Mouse (Mus musculus) gastrocnemius, adult 8-10 months (tissue): ENCODE measurements around the gene Nt5c3. TPM values are rescaled to one million over a fixed set of nuclear protein-coding genes. Genes with fewer than 3 reads are reported as not detected.

Source experiments
- DNase-seq, 2 experiments: peaks; one replicate each; pipeline ENCODE4 v3.0.0; 2022; ENCODE audit warnings: low spot score in 2 of 2
- total RNA-seq, 4 experiments: library from RNA; stranded (reverse); gene quantifications; 2 replicates each; pipeline ENCODE4 v1.2.4; 2022

Nt5c3 gene
- total RNA-seq, 4 experiments from 2014 or later = 42.6 to 57.6 (median 54.1) TPM

DNA sequence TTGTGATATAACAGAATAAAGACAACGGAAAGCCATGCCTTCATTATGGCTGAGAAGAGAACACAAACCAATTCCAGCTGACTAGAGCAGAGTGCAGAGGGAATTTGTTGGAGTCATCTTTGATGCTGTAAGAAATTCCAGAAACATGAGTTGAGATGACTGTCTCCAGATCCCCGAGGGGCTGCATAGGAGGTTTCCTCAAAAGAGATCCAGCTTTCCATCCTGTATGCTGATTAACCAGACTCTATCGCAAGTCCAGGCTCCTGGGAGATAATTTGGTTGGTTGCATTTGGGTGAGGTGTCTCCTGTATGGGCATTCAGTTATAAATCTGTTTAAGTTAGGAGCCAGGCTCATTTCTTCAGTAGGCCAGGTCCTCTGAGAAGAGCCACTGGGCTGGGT, 86.1 kb downstream of the Nt5c3 start:
- no peak for DNase-seq

DNA sequence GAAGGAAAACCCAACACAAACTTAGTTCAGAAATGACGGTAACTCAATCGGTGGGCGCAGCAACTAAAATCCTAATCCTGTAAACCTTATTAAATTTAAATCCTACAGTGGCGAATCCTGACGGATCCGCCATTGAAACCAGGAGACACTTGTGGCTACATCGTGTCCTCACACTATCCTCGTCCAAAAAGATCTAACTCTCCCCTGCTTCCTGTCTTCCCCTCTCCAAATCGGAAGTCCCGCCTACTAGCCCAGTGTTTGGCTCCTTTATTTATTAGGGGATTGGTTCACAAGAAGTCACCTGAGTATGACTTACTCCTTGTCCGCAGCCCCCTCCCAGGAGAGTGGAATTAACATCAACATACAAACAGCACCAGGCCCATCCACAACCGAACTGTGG, 86.6 kb downstream of the Nt5c3 start:
- DNase-seq = no peak

DNA sequence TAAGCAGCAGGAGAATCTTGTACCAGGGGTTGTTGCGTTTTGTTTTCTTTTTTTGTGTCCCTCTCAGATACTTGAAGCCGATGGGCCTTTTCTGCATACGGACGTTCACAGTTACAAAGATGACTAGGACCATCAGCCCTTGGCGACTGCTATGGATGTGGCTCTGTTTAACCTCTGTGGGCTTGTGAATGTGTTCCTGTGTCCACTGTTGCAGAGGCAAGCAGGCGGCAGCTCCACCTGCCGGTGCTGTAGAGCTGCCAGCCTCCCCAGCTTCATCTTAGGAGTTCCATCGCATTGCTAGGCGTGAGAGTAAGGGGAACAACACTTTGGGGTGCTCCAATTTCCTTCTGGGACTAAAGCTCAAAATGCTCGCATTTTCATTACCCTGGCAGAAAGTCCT, 88.2 kb downstream of the Nt5c3 start:
- no peak for DNase-seq

DNA sequence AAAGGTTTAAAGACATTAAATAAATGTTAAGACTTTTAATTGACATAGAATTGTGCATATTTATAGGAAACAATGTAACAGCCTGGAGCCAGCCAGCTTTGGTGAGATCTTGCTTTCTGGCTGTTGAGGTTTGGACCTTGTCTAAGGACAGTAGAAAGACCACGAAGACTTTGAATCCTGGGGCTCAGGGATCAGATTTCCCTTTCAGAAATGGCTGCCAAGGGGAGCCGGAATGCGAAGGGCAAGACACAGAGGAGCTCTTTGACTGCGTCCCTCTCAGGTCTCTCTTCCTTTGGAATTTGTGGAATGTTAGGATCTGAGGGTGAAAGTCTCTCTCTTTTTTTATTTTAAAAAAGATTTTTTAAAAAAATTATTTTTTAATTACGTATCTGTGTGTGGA, 89.0 kb downstream of the Nt5c3 start:
- no peak for DNase-seq

DNA sequence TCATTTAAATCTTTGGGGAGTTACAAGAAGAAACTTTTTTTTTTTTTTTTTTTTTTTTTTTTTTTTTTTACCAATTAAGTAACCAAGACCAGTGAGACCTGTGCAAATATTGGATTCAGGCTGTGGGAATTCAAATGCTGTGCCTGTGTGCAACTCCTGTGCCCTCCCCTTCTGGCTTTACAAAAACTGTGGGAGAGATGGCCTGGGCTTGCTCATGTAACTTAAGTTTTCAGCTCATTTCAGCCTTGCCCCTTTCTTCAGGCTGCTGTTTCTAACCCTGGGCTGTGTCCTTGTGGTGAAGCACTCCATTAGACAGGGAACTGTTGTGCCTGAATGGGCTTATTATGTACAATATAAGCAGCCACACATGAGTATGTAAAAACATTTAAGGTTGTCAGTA, 90.9 kb downstream of the Nt5c3 start:
- DNase-seq = no peak

DNA sequence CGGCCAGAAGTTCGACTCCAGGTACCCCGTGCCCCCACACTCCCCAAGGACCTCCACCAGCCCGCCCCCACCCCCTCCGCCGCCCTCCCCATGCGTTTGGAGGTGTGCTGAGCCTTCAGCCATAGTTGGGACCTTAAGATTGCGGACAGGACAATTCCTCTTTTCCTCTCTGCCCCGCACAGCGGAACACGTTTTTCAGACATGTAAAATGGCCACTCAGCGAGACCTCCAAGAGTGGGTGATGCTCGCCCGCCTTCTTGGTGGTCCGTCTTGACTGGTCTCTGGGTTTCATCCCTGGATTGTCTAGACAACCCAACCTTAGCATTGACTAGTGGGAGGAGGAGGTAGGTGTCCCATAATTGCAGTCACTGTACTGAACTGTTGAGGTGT, 91.3 kb downstream of the Nt5c3 start:
- DNase-seq = no peak

Other genes with a start within 250 kb of the Nt5c3 start
- 10 to 100 TPM in 3 of 4 experiments, 1 to 10 TPM in 1; 8.4 to 16.6 (median 14.0) TPM for gene Lsm5, start 219.2 kb downstream of the Nt5c3 start, total RNA-seq
- gene Avl9, start 209.0 kb downstream of the Nt5c3 start, total RNA-seq = 1 to 10 TPM; 2.5 to 5.7 (median 3.3) TPM
- 10 to 100 TPM; 22.5 to 29.1 (median 23.6) TPM for gene Kbtbd2, start 126.1 kb downstream of the Nt5c3 start, total RNA-seq
- 10 to 100 TPM; 58.9 to 65.0 (median 60.8) TPM for gene Fkbp9, start 91.9 kb downstream of the Nt5c3 start, total RNA-seq
- gene Vmn1r4, start 83 bp upstream of the Nt5c3 start, total RNA-seq = under 1 TPM in 1 of 4 experiments, not detected in 3; 0.19 TPM
- gene Vmn1r5, start 46.3 kb upstream of the Nt5c3 start, total RNA-seq = not detected
- not detected for gene Vmn1r6, start 73.3 kb upstream of the Nt5c3 start, total RNA-seq
- gene Vmn1r7, start 101.4 kb upstream of the Nt5c3 start, total RNA-seq = not detected
- not detected for gene Vmn1r8, start 108.4 kb upstream of the Nt5c3 start, total RNA-seq
- gene Vmn1r9, start 142.9 kb upstream of the Nt5c3 start, total RNA-seq = not detected
- gene Vmn1r10, start 185.5 kb upstream of the Nt5c3 start, total RNA-seq = not detected
- gene Vmn1r11, start 209.5 kb upstream of the Nt5c3 start, total RNA-seq = not detected
- gene Vmn1r12, start 233.0 kb upstream of the Nt5c3 start, total RNA-seq = not detected